Mouse (Mus musculus) regulatory T cell (primary cell): ENCODE results near the gene Usp2.

Experiments used
- in situ Hi-C: fragments of 300-600 bp; cut with MboI, MseI; formaldehyde crosslinking; loops from one replicate; pipeline ENCODE4 v1.15.1; 2025; ENCODE audit warnings: high pct_unique_total_duplicates

Usp2 gene

DNA sequence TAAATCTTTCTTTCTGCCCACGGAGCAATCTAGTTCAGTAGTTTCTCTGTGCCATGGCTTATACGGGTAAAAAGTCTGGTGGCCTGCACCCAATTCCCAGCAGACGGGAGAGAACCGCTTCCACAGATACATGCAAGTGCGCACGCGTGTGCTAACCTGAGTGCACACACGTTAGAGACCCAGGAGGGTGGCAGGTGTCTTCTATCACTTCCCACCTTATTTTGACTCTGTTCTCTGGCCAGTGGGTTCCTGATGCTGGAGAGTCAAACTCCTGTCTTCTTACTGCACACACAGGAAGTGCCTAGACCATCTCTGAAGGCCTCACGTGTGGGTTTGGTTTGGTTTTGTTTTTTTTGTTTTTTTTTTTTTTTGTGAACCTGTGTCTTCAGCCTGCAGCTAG, 48.8 kb downstream of the Usp2 start:
- in situ Hi-C loops: no loop called here

GRCm38 (mm10) chr9:44116182-44116581, 49.4 kb downstream of the Usp2 start:
- in situ Hi-C loops: no loop called here

DNA sequence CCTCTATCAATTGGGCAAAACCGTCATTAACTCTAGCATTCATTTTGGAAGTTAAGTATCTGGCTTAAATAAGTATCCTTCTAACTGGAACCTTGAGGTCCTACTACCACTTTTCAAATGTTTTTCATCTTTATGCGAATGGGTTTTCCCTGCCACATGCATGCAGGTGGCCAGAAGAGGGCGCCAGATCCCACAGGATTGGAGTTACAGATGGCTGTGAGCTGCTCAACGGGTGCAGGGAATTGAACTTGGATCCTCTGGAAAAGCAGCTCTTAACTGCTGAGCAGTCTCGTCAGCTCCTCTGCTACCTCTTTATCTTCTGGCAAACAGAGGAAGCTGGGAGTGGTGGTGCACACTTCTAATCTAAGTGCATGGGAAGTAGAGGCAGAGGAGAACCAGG, 52.2 kb downstream of the Usp2 start:
- in situ Hi-C loops: no loop called here

GRCm38 (mm10) chr9:44119948-44120465, 53.2 kb downstream of the Usp2 start:
- in situ Hi-C loops: no loop called here

DNA sequence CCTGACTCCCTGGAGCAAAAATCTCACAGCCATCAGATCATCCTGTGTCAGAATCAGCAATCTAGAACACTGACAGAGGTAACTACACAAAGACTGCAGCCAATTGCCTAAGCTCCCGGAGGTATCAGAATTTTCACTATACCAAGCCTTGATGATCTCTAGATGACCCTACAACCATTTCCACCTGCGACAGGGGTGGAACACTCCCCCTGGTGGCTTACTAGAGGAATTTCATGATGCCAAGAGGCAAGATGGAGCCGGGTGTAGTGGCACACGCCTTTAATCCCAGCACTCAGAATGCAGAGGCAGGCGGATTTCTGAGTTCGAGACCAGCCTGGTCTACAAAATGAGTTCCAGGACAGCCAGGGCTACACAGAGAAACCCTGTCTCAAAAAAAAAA, 57.5 kb downstream of the Usp2 start:
- in situ Hi-C loops: no loop called here

- in situ Hi-C loops: no loop called here
Observed at GRCm38 (mm10) chr9:44125026-44125425, 58.2 kb downstream of the Usp2 start.

GRCm38 (mm10) chr9:44125546-44126428, 59.0 kb downstream of the Usp2 start:
- in situ Hi-C loops: no loop called here

DNA sequence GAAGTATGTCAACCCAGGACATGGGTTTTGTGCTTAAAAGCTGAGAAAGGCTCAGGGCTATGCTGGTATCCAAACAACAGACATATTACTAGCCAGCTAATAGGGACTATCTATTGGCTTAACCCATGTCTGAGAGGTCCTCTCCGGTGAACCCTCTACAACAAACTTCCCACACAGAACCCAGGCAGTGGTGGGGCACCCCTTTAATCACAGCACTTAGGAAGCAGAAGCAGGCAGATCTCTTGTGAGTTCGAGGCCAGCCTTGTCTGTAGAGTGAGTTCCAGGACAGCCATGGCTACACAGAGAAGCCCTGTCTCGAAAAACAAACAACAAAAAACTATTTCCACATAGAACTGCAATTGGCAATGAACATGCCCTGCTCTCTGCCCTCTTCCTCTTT, 59.9 kb downstream of the Usp2 start:
- in situ Hi-C loops: no loop called here

- in situ Hi-C loops: no loop called here
Observed at GRCm38 (mm10) chr9:44127351-44127801, 60.6 kb downstream of the Usp2 start.

GRCm38 (mm10) chr9:44129633-44130032, 62.8 kb downstream of the Usp2 start:
- in situ Hi-C loops: no loop called here

DNA sequence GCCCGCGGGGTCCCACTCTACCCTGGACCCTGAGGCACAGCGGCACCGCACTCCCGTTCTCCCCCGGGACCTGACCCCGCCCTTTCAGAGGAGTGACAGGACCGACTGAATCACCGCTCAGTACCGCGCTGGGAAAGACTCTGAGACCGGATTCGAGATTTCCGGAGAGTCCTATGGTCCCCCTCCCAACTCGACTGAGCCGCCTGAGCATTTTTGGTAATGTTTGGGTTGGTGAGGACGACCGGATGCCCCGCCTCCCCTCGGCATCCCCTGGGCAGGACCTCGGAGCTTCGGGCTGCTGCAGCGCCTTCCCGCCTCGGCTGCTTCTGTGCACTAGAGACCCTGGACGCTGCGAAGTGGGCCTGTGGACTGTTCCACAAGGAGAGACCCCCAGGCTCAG, 63.2 kb downstream of the Usp2 start:
- in situ Hi-C loops: no loop called here

GRCm38 (mm10) chr9:44130581-44131275, 63.9 kb downstream of the Usp2 start:
- in situ Hi-C loops: no loop called here

- in situ Hi-C loops: no loop called here
Observed at GRCm38 (mm10) chr9:44131276-44131590, 64.4 kb downstream of the Usp2 start.

DNA sequence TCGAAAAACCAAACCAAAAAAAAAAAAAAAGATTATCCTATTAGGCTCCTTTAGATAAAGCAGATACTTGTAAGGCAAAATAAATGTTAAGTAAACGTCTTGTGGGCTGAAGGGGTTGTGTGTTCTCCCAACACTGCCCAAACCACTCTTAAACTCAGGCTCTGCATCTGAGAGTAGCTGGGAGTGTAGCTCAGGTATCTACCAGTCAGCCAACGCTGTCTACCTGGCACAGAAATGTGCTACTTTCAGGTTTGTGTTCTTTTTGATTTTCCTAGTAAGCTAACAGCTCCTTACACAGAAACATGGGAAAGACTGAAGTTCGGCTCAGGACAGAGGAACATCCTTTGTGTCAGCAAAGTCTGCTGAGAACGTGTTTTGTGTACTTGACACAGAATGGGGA, 65.4 kb downstream of the Usp2 start:
- in situ Hi-C loops: no loop called here

DNA sequence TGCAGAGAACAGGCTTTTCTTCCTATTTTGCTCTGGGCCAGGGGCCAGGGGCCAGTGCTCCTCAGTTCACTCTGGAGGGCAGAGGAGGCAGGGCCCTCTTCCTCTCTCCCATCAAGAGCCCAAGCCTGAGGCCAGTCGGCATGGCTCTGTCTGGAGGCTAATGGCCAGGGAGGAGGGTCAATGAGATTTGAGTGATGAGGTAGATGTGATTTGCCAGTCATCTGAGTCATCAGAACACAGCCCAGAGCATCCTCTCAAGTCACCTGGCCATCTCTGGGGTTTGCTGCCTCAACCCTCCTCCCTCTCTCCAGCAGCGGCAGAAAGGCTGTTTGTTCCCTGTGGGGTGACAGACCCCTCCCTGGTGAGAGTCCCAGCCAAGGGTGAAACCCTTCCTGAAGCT, 66.5 kb downstream of the Usp2 start:
- in situ Hi-C loops: no loop called here

DNA sequence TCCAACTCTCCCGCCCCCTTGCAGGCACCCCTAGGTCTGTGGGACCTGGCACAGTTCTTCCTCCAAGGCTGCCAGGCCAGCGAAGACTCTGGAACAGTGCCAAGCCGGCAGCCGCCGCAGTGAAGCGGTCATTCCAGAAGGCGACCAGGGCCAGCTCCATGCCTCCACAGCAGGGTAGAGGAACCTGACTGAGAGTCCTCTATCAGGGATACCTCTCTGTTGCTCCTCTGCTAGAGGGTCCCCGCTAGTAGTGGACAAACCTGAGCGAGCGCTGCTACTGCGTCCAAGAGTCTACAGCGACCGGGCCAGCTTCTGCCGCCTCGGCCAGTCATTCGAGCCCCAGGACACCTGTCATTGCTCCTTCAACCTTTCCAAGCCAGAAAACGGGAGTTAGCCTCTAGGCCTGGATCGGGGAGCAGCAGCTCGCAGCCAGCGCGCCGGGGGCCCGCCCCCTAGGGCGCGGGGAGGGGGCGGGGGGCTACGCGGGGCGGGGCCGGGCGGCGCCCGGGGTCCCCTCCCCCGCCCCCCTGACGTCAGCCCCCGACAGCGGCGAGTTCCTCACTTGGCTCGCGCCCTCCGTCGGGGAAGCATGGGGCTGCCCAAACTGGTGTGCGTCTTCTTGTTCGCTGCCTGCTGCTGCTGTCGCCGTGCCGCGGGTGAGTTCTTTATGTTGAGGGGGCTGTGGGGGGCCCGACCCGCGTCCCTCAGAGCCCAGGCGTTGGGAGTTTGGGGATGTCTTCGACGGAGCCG, 67.5 kb downstream of the Usp2 start, which contains the start of gene Mcam:
Mcam (plus strand) TSS at position 369 of the 750 bp plus-strand sequence.
- in situ Hi-C loops: no loop called here

GRCm38 (mm10) chr9:44134851-44135730, 68.3 kb downstream of the Usp2 start:
- in situ Hi-C loops: no loop called here

GRCm38 (mm10) chr9:44135731-44136411, 69.0 kb downstream of the Usp2 start:
- in situ Hi-C loops: no loop called here

DNA sequence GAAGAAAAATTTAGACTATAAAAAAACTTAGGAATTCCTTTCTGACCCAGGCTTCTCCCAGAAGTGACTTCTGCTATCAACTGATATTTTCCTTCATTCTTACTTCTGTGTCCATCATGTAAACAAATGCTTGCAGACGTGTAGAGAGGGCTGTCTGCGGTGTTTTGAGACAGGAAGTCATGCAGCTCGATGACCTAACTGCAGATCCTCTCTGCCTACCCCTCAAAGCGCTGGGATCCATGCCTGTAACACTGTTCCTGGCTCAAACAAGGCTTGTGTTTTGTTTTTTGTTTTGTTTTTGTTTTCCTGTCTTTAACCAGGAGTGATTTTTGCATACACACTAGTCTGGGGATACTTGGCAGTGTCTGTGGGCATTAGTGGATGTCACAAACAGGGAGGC, 71.0 kb downstream of the Usp2 start:
- in situ Hi-C loops: no loop called here

DNA sequence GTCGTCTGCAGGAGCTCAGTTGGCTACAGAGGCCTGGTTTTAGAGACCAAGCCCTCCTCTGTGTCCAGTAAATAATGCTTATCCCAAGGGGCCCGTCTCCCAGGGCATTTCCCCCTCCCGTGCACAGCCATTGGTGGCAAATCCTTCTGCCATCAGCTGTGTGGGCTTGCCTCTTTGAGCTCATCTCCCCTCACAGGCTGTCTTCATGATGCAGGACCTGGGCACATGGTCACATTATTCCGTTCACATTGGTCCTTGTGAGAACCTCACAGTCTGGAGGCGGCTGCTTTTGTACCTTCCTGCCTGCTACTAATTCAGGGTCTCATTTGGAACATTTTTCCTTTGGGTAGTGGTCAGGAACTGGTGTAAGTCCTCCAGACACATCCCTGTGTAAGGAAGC, 75.1 kb downstream of the Usp2 start:
- in situ Hi-C loops: no loop called here

DNA sequence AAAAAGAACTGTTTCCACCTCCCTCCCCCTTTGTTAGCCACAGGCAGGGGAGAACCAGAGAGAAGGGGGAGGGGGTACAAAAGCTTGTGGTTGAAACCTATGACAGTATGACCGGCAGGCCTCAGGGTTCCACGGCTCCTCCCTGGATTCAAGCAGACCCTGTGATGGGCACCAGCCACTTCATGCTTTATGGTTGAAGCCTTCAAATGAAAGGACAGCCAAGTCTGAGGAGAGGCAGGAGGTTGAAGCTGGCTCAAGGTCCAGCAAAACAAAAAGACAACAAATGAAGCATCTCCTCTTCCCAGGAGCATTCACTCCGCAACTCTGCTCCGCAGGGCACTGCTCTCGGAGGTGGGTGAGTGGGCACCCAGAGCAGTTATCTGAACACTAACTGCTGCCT, 76.6 kb downstream of the Usp2 start:
- in situ Hi-C loops: no loop called here
